Mouse (Mus musculus): ENCODE measurements around the gene Esyt2. TPM values are rescaled to one million over a fixed set of nuclear protein-coding genes. Genes with fewer than 3 reads are reported as not detected.

Gene Esyt2
- polyA plus RNA-seq, 1 experiment = 16.1 TPM

DNA sequence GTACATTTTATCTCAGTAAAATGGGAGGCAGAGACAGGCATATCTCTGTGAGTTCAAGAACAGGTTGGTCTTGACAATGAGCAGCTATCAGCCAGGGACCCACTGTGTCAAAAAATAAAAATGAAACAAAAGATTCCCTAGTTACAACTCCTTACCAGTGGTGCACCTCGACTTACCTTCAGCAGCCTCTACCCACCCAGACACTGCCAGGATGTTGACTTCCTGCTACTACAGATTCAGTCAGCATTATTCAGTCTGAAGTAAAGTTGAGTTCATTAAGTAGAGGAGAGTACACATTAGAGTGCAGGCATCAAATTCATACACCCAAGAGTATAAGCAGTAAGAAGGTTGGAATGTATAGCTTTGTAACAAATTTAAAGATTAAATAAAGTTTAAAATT, 32.8 kb downstream of the Esyt2 start:
- Histone ChIP-seq H3K27me3 (ENCODE audit: control insufficient read depth, insufficient read depth, insufficient read length) (no peaks in the 10 kb centered on the region), H3K36me3 (ENCODE audit: control insufficient read depth, insufficient read depth) (no peaks in the 10 kb centered on the region), H3K79me2 (ENCODE audit: control insufficient read depth, insufficient read depth) (peaks cover 78% of the 10 kb centered on the region), H3ac (ENCODE audit: control insufficient read depth, insufficient read length) (no peak overlapping the region), H3K4me2 (ENCODE audit: low read depth) (no peak overlapping the region), H3K4me3 (no peak overlapping the region)
- TF ChIP-seq TCF12 (IDR thresholded peaks at IDR 0.05; ENCODE audit: insufficient read depth, poor library complexity, severe bottlenecking) = no peak
- no peak for TF ChIP-seq MAX (IDR thresholded peaks at IDR 0.05; ENCODE audit: low read depth)
- no peak for TF ChIP-seq MYOG (IDR thresholded peaks at IDR 0.05; ENCODE audit: control insufficient read depth in 1 of 3, insufficient read depth in 1 of 3, insufficient read length in 2 of 3, low read depth in 2 of 3)
- TF ChIP-seq MYOD1 (IDR thresholded peaks at IDR 0.05; ENCODE audit: control insufficient read depth in 1 of 3, insufficient read length in 2 of 3, low read depth in 2 of 3) = no peak
- no peak for TF ChIP-seq CEBPB (IDR thresholded peaks at IDR 0.05; ENCODE audit: insufficient read depth, poor library complexity, severe bottlenecking)
- no peak for TF ChIP-seq USF1 (IDR thresholded peaks at IDR 0.05; ENCODE audit: low read depth)
- TF ChIP-seq REST (IDR thresholded peaks at IDR 0.05; ENCODE audit: insufficient read depth, insufficient read length) = no peak
- no peak for TF ChIP-seq TCF3 (IDR thresholded peaks at IDR 0.05; ENCODE audit: insufficient read length, low read depth)
- TF ChIP-seq POLR2AphosphoS2 (IDR thresholded peaks at IDR 0.05; ENCODE audit: insufficient read length, low read depth) = no peak
- TF ChIP-seq POLR2A (IDR thresholded peaks at IDR 0.05; ENCODE audit: insufficient read length, low read depth) = no peak
- no peak for TF ChIP-seq E2F4 (IDR thresholded peaks at IDR 0.05; ENCODE audit: insufficient read depth)
- no peak for TF ChIP-seq SRF (IDR thresholded peaks at IDR 0.05; ENCODE audit: control insufficient read depth, insufficient read length, low read depth)

DNA sequence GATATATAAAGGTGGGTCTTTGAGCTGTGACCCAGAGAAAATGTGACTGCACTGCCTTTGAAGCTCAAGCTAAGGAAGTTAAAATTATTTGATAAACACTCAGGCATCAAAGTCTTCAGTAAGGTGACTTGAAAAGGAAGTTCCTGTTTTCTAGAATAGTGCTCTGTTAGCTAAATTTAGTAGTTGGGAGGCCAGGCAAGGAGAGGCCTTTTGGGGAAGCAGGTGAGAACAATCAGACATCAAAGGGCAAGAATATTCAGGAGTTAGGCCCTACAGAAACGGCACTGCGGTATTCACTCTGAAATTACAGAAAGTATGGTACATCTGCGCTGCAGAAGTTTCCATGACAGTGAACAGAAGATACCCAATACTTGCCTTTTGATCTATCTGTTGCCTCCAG, 34.5 kb downstream of the Esyt2 start:
- Histone ChIP-seq H3K4me3 (no peak overlapping the region), H3ac (ENCODE audit: control insufficient read depth, insufficient read length) (no peak overlapping the region), H3K36me3 (ENCODE audit: control insufficient read depth, insufficient read depth) (peaks cover 7% of the 10 kb centered on the region), H3K27me3 (ENCODE audit: control insufficient read depth, insufficient read depth, insufficient read length) (no peaks in the 10 kb centered on the region), H3K79me2 (ENCODE audit: control insufficient read depth, insufficient read depth) (peaks cover 68% of the 10 kb centered on the region), H3K4me2 (ENCODE audit: low read depth) (no peak overlapping the region)
- TF ChIP-seq MAX (IDR thresholded peaks at IDR 0.05; ENCODE audit: low read depth) (no peak), MYOG (IDR thresholded peaks at IDR 0.05; ENCODE audit: control insufficient read depth in 1 of 3, insufficient read depth in 1 of 3, insufficient read length in 2 of 3, low read depth in 2 of 3) (no peak), TCF12 (IDR thresholded peaks at IDR 0.05; ENCODE audit: insufficient read depth, poor library complexity, severe bottlenecking) (no peak), CEBPB (IDR thresholded peaks at IDR 0.05; ENCODE audit: insufficient read depth, poor library complexity, severe bottlenecking) (no peak), MYOD1 (IDR thresholded peaks at IDR 0.05; ENCODE audit: control insufficient read depth in 1 of 3, insufficient read length in 2 of 3, low read depth in 2 of 3) (no peak), POLR2A (IDR thresholded peaks at IDR 0.05; ENCODE audit: insufficient read length, low read depth) (no peak), REST (IDR thresholded peaks at IDR 0.05; ENCODE audit: insufficient read depth, insufficient read length) (no peak), E2F4 (IDR thresholded peaks at IDR 0.05; ENCODE audit: insufficient read depth) (no peak), TCF3 (IDR thresholded peaks at IDR 0.05; ENCODE audit: insufficient read length, low read depth) (no peak), SRF (IDR thresholded peaks at IDR 0.05; ENCODE audit: control insufficient read depth, insufficient read length, low read depth) (no peak), USF1 (IDR thresholded peaks at IDR 0.05; ENCODE audit: low read depth) (no peak), POLR2AphosphoS2 (IDR thresholded peaks at IDR 0.05; ENCODE audit: insufficient read length, low read depth) (no peak)

DNA sequence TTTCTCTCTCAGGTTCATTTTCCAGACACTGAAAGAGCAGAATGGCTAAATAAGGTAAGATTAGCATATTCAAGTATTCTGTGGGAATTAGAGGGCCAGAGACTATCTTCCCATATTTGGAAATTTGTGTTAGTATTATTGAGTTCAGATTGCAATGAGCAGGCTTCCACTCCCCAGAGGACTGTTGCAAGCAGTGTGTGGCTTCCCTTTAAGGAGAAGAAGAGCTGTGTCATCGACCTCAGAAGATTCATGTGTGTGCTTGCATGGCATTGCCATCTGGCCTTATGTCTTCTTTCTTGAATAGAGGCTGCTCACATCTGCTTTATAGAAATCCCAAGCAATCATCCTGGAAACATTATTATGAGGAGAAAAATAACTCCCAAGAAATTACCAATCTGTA, 36.8 kb downstream of the Esyt2 start:
- no peak overlapping the region for H3K4me2 ChIP-seq (ENCODE audit: low read depth)
- H3K27me3 ChIP-seq (ENCODE audit: control insufficient read depth, insufficient read depth, insufficient read length) = no peaks in the 10 kb centered on the region
- TF ChIP-seq SRF (IDR thresholded peaks at IDR 0.05; ENCODE audit: control insufficient read depth, insufficient read length, low read depth) (peak; percentile 63), TCF3 (IDR thresholded peaks at IDR 0.05; ENCODE audit: insufficient read length, low read depth) (no peak), CEBPB (IDR thresholded peaks at IDR 0.05; ENCODE audit: insufficient read depth, poor library complexity, severe bottlenecking) (peak; percentile 41)
- H3K36me3 ChIP-seq (ENCODE audit: control insufficient read depth, insufficient read depth) = peaks cover 17% of the 10 kb centered on the region
- no peak overlapping the region for H3K4me3 ChIP-seq
- peaks cover 50% of the 10 kb centered on the region for H3K79me2 ChIP-seq (ENCODE audit: control insufficient read depth, insufficient read depth)
- H3ac ChIP-seq (ENCODE audit: control insufficient read depth, insufficient read length) = no peak overlapping the region

DNA sequence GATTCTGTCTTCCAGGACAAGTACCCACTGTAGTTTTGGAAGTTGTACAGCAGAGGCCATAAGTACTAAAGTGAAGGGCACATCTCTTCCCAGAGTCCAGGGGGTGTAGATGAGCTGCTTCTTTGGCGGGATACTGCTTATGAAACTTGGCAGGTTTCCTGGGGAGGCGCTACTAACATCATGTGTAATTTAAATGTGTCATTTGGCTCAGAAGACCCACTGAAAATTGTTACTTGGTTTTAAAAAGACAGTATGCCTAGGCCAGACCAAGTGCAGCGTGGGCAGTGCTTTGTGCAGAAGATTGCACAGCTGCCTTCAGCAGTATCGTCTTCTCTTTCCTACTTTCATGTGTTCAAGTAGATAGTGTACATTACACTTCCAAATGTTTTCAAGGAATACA, 44.5 kb downstream of the Esyt2 start:
- peaks cover 5% of the 10 kb centered on the region for H3K79me2 ChIP-seq (ENCODE audit: control insufficient read depth, insufficient read depth)
- no peak overlapping the region for H3ac ChIP-seq (ENCODE audit: control insufficient read depth, insufficient read length)
- H3K4me3 ChIP-seq = no peak overlapping the region
- H3K27me3 ChIP-seq (ENCODE audit: control insufficient read depth, insufficient read depth, insufficient read length) = no peaks in the 10 kb centered on the region
- H3K4me2 ChIP-seq (ENCODE audit: low read depth) = no peak overlapping the region
- H3K36me3 ChIP-seq (ENCODE audit: control insufficient read depth, insufficient read depth) = peaks cover 31% of the 10 kb centered on the region
- TF ChIP-seq POLR2A (IDR thresholded peaks at IDR 0.05; ENCODE audit: insufficient read length, low read depth) (no peak), MAX (IDR thresholded peaks at IDR 0.05; ENCODE audit: low read depth) (no peak), TCF12 (IDR thresholded peaks at IDR 0.05; ENCODE audit: insufficient read depth, poor library complexity, severe bottlenecking) (no peak), REST (IDR thresholded peaks at IDR 0.05; ENCODE audit: insufficient read depth, insufficient read length) (no peak), MYOG (IDR thresholded peaks at IDR 0.05; ENCODE audit: control insufficient read depth in 1 of 3, insufficient read depth in 1 of 3, insufficient read length in 2 of 3, low read depth in 2 of 3) (no peak), CEBPB (IDR thresholded peaks at IDR 0.05; ENCODE audit: insufficient read depth, poor library complexity, severe bottlenecking) (no peak), TCF3 (IDR thresholded peaks at IDR 0.05; ENCODE audit: insufficient read length, low read depth) (no peak), MYOD1 (IDR thresholded peaks at IDR 0.05; ENCODE audit: control insufficient read depth in 1 of 3, insufficient read length in 2 of 3, low read depth in 2 of 3) (no peak), POLR2AphosphoS2 (IDR thresholded peaks at IDR 0.05; ENCODE audit: insufficient read length, low read depth) (no peak), SRF (IDR thresholded peaks at IDR 0.05; ENCODE audit: control insufficient read depth, insufficient read length, low read depth) (no peak), USF1 (IDR thresholded peaks at IDR 0.05; ENCODE audit: low read depth) (no peak), E2F4 (IDR thresholded peaks at IDR 0.05; ENCODE audit: insufficient read depth) (no peak)

DNA sequence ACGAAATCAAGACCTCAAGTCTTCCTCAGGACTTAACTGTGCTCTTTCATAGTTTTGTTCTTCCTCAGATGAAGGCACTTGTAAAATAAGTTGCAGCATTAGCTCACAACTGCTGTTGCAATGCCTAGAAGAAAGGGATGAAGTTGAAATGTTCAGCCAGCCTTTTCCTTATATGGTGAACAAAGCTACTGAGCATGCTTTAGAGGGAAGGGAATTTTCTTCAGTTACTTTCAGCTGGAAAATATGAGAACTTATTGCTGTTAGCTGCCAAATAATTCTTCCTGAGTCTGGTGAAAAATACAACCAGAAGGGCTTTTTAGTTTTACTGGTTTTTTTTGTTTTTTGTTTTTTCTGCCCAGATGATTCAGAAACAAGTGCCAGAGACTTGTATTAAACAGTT, 45.2 kb downstream of the Esyt2 start:
- H3K4me3 ChIP-seq = no peak overlapping the region
- TF ChIP-seq CEBPB (IDR thresholded peaks at IDR 0.05; ENCODE audit: insufficient read depth, poor library complexity, severe bottlenecking) (peak; percentile 28; the same call in 1 of the 2 replicates), TCF3 (IDR thresholded peaks at IDR 0.05; ENCODE audit: insufficient read length, low read depth) (no peak), MAX (IDR thresholded peaks at IDR 0.05; ENCODE audit: low read depth) (no peak), SRF (IDR thresholded peaks at IDR 0.05; ENCODE audit: control insufficient read depth, insufficient read length, low read depth) (peak; percentile 39), POLR2AphosphoS2 (IDR thresholded peaks at IDR 0.05; ENCODE audit: insufficient read length, low read depth) (no peak)
- H3K36me3 ChIP-seq (ENCODE audit: control insufficient read depth, insufficient read depth) = peaks cover 31% of the 10 kb centered on the region
- H3ac ChIP-seq (ENCODE audit: control insufficient read depth, insufficient read length) = no peak overlapping the region
- no peak overlapping the region for H3K4me2 ChIP-seq (ENCODE audit: low read depth)
- H3K79me2 ChIP-seq (ENCODE audit: control insufficient read depth, insufficient read depth) = peaks cover 5% of the 10 kb centered on the region
- H3K27me3 ChIP-seq (ENCODE audit: control insufficient read depth, insufficient read depth, insufficient read length) = no peaks in the 10 kb centered on the region

Measured in myocyte (in vitro differentiated cells).